Mouse (Mus musculus): ENCODE data around the gene Ing3.

GRCm38 (mm10) chr6:22011546-22011945, 62.2 kb downstream of the Ing3 start:
- TF ChIP-seq CTCF (IDR thresholded peaks at IDR 0.05; ENCODE audit: low read depth, low read length), result no peak
- TF ChIP-seq TAL1 (conservative IDR thresholded peaks at IDR 0.05; ENCODE audit: low read depth, low read length), result no peak

Data from G1E (cell line).